ENCODE assay signal across 13 mouse cellular contexts in the genomic region with DNA sequence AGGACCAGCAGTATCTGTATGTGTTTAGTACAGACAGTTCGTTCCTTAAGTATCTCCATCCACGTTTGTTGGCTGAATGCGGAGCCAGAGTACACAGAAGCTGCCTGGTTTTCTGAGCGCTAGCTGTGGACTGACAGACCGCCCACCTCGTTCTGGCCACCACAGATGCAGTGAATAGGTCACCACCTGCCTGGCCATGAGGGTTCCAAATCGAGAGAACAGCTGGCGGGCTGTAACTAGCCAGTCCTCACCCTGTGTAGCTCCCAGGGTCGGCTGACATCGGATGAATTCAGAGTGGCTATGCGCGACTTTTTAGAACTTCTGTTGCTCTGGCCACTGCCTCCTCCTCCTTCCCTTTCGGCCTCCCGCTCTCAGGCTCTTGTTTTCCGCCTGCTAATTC. TPM values are rescaled to one million over a fixed set of nuclear protein-coding genes. Genes with fewer than 3 reads are reported as not detected.
DNase-seq lines count a peak whose midpoint lies in the region; ATAC-seq and TF ChIP-seq lines count a peak whose summit lies in the region.
"Had no signal": no experiment of that assay in that cellular context is flagged by ENCODE, and none has a peak within 500 bp of the region (broad histone marks: within the 10 kb centered on the region; RNA-seq: fewer than 3 reads in every experiment).

No protein-coding gene starts in this region.

- no peak for TF ChIP-seq CTCF in lung, postnatal 0 days (IDR thresholded peaks at IDR 0.05)
- no peak for TF ChIP-seq CTCF in lung, adult 2 months (IDR thresholded peaks at IDR 0.05; ENCODE audit: insufficient read depth, low read length)
- TF ChIP-seq CTCF in bone marrow macrophage, adult 2 months (IDR thresholded peaks at IDR 0.05; ENCODE audit: low read depth, low read length) = no peak

- no peaks in the 10 kb centered on the region for H3K27me3 ChIP-seq in hindbrain, embryonic 13.5 days
- H3K27me3 ChIP-seq in hindbrain, embryonic 14.5 days (ENCODE audit: control insufficient read depth, insufficient read depth, low read length) = no peaks in the 10 kb centered on the region
- H3K27me3 ChIP-seq in lung, postnatal 0 days (replicated peaks; ENCODE audit: insufficient read depth, low read length) = no peaks in the 10 kb centered on the region
- H3K27me3 ChIP-seq in embryonic facial prominence, embryonic 14.5 days (replicated peaks; ENCODE audit: control insufficient read depth, insufficient read depth, low read length) = no peaks in the 10 kb centered on the region; the same call in 1 of the 2 replicates

- no peak overlapping the region for H3K9ac ChIP-seq in hindbrain, embryonic 13.5 days
- no peak overlapping the region for H3K9ac ChIP-seq in hindbrain, embryonic 14.5 days
- no peak overlapping the region for H3K9ac ChIP-seq in lung, postnatal 0 days (replicated peaks; ENCODE audit: low read depth)
- H3K9ac ChIP-seq in embryonic facial prominence, embryonic 14.5 days (ENCODE audit: low read depth, low read length) = 0 out of 2 replicates have a peak overlapping the region, but pooled peaks have one; percentile 25

- no peaks in the 10 kb centered on the region for H3K9me3 ChIP-seq in hindbrain, embryonic 13.5 days
- no peaks in the 10 kb centered on the region for H3K9me3 ChIP-seq in hindbrain, embryonic 14.5 days (ENCODE audit: control insufficient read depth, low read length)
- H3K9me3 ChIP-seq in lung, postnatal 0 days (ENCODE audit: low read length) = no peaks in the 10 kb centered on the region
- H3K9me3 ChIP-seq in embryonic facial prominence, embryonic 14.5 days (ENCODE audit: control insufficient read depth, low read length) = no peaks in the 10 kb centered on the region

- WGBS in hindbrain, embryonic 13.5 days = 44% methylated on average over 15 of the region's 15 CpGs
- WGBS in hindbrain, embryonic 14.5 days = 35% methylated on average over 15 of the region's 15 CpGs
- WGBS in lung, postnatal 0 days = 27% methylated on average over 15 of the region's 15 CpGs
- WGBS in lung, adult 2 months = 40% methylated on average over 15 of the region's 15 CpGs
- WGBS in embryonic facial prominence, embryonic 14.5 days = 37% methylated on average over 15 of the region's 15 CpGs

- DNase-seq in hindbrain, embryonic 14.5 days (ENCODE audit: low spot score) = no peak
- no peak for DNase-seq in lung, postnatal 0 days (ENCODE audit: low spot score)
- no peak for DNase-seq in lung, adult 2 months
- DNase-seq in embryonic facial prominence, embryonic 14.5 days (ENCODE audit: low spot score) = peak; percentile 20
- DNase-seq in urinary bladder, adult 18-20 months (ENCODE audit: low spot score in 2 of 2) = no peak
- DNase-seq: cerebellum, adult 8-10 months; gastrocnemius, postnatal 10 days; heart, postnatal 4 days had no signal

- peak overlapping the region; percentile 35; the same call in 1 of the 2 replicates for H3K27ac ChIP-seq in hindbrain, embryonic 13.5 days
- no peak overlapping the region for H3K27ac ChIP-seq in hindbrain, embryonic 14.5 days
- peak overlapping the region; percentile 44; the same call in 1 of the 2 replicates for H3K27ac ChIP-seq in lung, postnatal 0 days (ENCODE audit: low read length)
- H3K27ac ChIP-seq in bone marrow macrophage, adult 2 months (ENCODE audit: insufficient read depth, low read depth, low read length) = peak overlapping the region; percentile 91
- H3K27ac ChIP-seq in embryonic facial prominence, embryonic 14.5 days (replicated peaks; ENCODE audit: low read depth, low read length) = no peak overlapping the region

- H3K4me2 ChIP-seq in hindbrain, embryonic 13.5 days = no peak overlapping the region
- H3K4me2 ChIP-seq in hindbrain, embryonic 14.5 days (replicated peaks) = no peak overlapping the region
- no peak overlapping the region for H3K4me2 ChIP-seq in lung, postnatal 0 days (replicated peaks; ENCODE audit: low read depth, low read length)
- no peak overlapping the region for H3K4me2 ChIP-seq in embryonic facial prominence, embryonic 14.5 days (ENCODE audit: low read depth, low read length)
- H3K4me2 ChIP-seq: heart, embryonic 11.5 days had no signal

- H3K4me1 ChIP-seq in hindbrain, embryonic 13.5 days (replicated peaks) = peaks cover 8% of the 10 kb centered on the region
- no peaks in the 10 kb centered on the region; the same call in 1 of the 2 replicates for H3K4me1 ChIP-seq in hindbrain, embryonic 14.5 days (replicated peaks; ENCODE audit: control insufficient read depth, insufficient read depth, low read length)
- H3K4me1 ChIP-seq in lung, postnatal 0 days (ENCODE audit: insufficient read depth, low read depth, low read length) = no peaks in the 10 kb centered on the region
- H3K4me1 ChIP-seq in lung, adult 2 months (ENCODE audit: control insufficient read depth, insufficient read depth, low read length) = peaks cover 19% of the 10 kb centered on the region
- peaks cover 26% of the 10 kb centered on the region for H3K4me1 ChIP-seq in bone marrow macrophage, adult 2 months (ENCODE audit: control insufficient read depth, insufficient read depth, low read length)
- H3K4me1 ChIP-seq in embryonic facial prominence, embryonic 14.5 days (ENCODE audit: control insufficient read depth, insufficient read depth, low read length) = no peaks in the 10 kb centered on the region

- no peak for TF ChIP-seq POLR2A in lung, adult 2 months (IDR thresholded peaks at IDR 0.05; ENCODE audit: borderline replicate concordance, extremely low read depth, low read depth, low read length)
- TF ChIP-seq POLR2A in bone marrow macrophage, adult 2 months (IDR thresholded peaks at IDR 0.05; ENCODE audit: borderline replicate concordance, low read depth, low read length) = no peak

- peaks cover 61% of the 10 kb centered on the region for H3K36me3 ChIP-seq in hindbrain, embryonic 13.5 days
- peaks cover 54% of the 10 kb centered on the region for H3K36me3 ChIP-seq in hindbrain, embryonic 14.5 days (replicated peaks; ENCODE audit: control insufficient read depth, insufficient read depth)
- H3K36me3 ChIP-seq in lung, postnatal 0 days (ENCODE audit: insufficient read depth, low read length) = no peaks in the 10 kb centered on the region
- no peaks in the 10 kb centered on the region for H3K36me3 ChIP-seq in embryonic facial prominence, embryonic 14.5 days (ENCODE audit: control insufficient read depth, insufficient read depth, low read length)

- TF ChIP-seq EP300 in lung, postnatal 0 days (IDR thresholded peaks at IDR 0.05) = no peak

- no peak overlapping the region for H3K4me3 ChIP-seq in hindbrain, embryonic 13.5 days
- H3K4me3 ChIP-seq in hindbrain, embryonic 14.5 days (replicated peaks; ENCODE audit: low read length) = no peak overlapping the region
- H3K4me3 ChIP-seq in lung, postnatal 0 days (ENCODE audit: low read depth, low read length) = no peak overlapping the region
- no peak overlapping the region for H3K4me3 ChIP-seq in lung, adult 2 months (replicated peaks; ENCODE audit: extremely low read depth, low read depth, low read length)
- no peak overlapping the region for H3K4me3 ChIP-seq in bone marrow macrophage, adult 2 months (ENCODE audit: insufficient read depth, low read length)
- H3K4me3 ChIP-seq in embryonic facial prominence, embryonic 14.5 days (ENCODE audit: low read depth, low read length) = no peak overlapping the region

- ATAC-seq in hindbrain, embryonic 13.5 days (ENCODE audit: low FRiP score) = no peak
- no peak for ATAC-seq in hindbrain, embryonic 14.5 days (ENCODE audit: low FRiP score)
- ATAC-seq in lung, postnatal 0 days = no peak
- peak; percentile 65; the same call in 1 of the 2 replicates for ATAC-seq in embryonic facial prominence, embryonic 14.5 days (ENCODE audit: low read depth)
- ATAC-seq: CD4-positive, CD25-positive, alpha-beta regulatory T cell, adult 4 months; intestine, postnatal 0 days had no signal

RNA-seq across cellular contexts. Expression of gene Nrxn2, which starts 56.2 kb away (rescaled TPM):
- polyA plus RNA-seq in hindbrain, embryonic 13.5 days (2015; fragmentation: Nextera tagmentation; extraction: Ambion mirVana) = 23.5 and 27.7 TPM in 2 replicates
- polyA plus RNA-seq in hindbrain, embryonic 14.5 days (2014; fragmentation: Nextera tagmentation; extraction: Ambion mirVana) = 60.6 and 66.4 TPM in 2 replicates
- 3.8 and 4.7 TPM in 2 replicates for polyA plus RNA-seq in lung, postnatal 0 days (2015; fragmentation: Nextera tagmentation; extraction: Ambion mirVana)
- polyA plus RNA-seq in lung, adult 2 months (2012; rRNA removed) = 7.3 and 11.0 TPM in 2 replicates
- not detected in 2 replicates for polyA plus RNA-seq in bone marrow macrophage, adult 2 months (2012; ENCODE audit: insufficient read depth, insufficient read length, missing spikeins)
- 2.3 and 3.4 TPM in 2 replicates for polyA plus RNA-seq in embryonic facial prominence, embryonic 14.5 days (2014; fragmentation: Nextera tagmentation; extraction: Ambion mirVana)
- polyA plus RNA-seq: CD4-positive, CD25-positive, alpha-beta regulatory T cell, adult 4 months had no signal

Comparison
In these comparisons a context has a peak if more than half of its experiments do, and no peak if none do; other contexts are left out.
1. H3K27ac ChIP-seq: peak in hindbrain, embryonic 13.5 days (single experiment), lung, postnatal 0 days (single experiment) and bone marrow macrophage, adult 2 months (single experiment); none in hindbrain, embryonic 14.5 days (single experiment) and embryonic facial prominence, embryonic 14.5 days (single experiment).